ENCODE assay signal across 10 mouse cellular contexts in genomic region chr2:5906092-5906491, GRCm38 (mm10). TPM values are rescaled to one million over a fixed set of nuclear protein-coding genes. Genes with fewer than 3 reads are reported as not detected.
A peak's percentile ranks its signal among the peaks of the same experiment; 100 is the strongest.
DNase-seq lines count a peak whose midpoint lies in the region; ATAC-seq and TF ChIP-seq lines count a peak whose summit lies in the region.
"Had no signal": no experiment of that assay in that cellular context is flagged by ENCODE, and none has a peak within 500 bp of the region (broad histone marks: within the 10 kb centered on the region; RNA-seq: fewer than 3 reads in every experiment).

No protein-coding gene starts in this region.

- DNase-seq in kidney, adult 2 months = peak; percentile 37
- DNase-seq in kidney, adult 18-20 months = no peak
- DNase-seq in NIH3T3 (ENCODE audit: low read depth) = peak; percentile 26
- DNase-seq in brain, adult 2 months (ENCODE audit: low read depth, low spot score) = peak; percentile 85
- peak; percentile 45 to 82 for DNase-seq in layer of hippocampus, adult 18-20 months (ENCODE audit: low spot score in 2 of 2)
- DNase-seq in embryo, embryonic 10.5 days (ENCODE audit: low spot score) = no peak
- no peak for DNase-seq in embryo, embryonic 11 days

- no peaks in the 10 kb centered on the region for H3K4me1 ChIP-seq in kidney, adult 2 months (ENCODE audit: control insufficient read depth, insufficient read depth, low read length)

- H3K27me3 ChIP-seq in kidney, adult 2 months (replicated peaks; ENCODE audit: control insufficient read depth, insufficient read depth, low read length) = no peaks in the 10 kb centered on the region

- ATAC-seq in erythroblast, adult 5-6 weeks (replicated peaks; ENCODE audit: low FRiP score, poor library complexity, severe bottlenecking) = no peak

- H3K27ac ChIP-seq in kidney, adult 2 months (ENCODE audit: insufficient read depth, low read depth, low read length) = no peak overlapping the region

- 27% methylated on average over 5 of the region's 5 CpGs for WGBS in kidney, adult 2 months

- H3K4me3 ChIP-seq in kidney, adult 2 months (ENCODE audit: insufficient read depth, low read depth, low read length) = no peak overlapping the region
- H3K4me3 ChIP-seq: megakaryocyte, embryonic 14.5 days had no signal

- TF ChIP-seq POLR2A in kidney, adult 2 months (IDR thresholded peaks at IDR 0.05; ENCODE audit: low read depth, low read length) = no peak

- peaks cover 2% of the 10 kb centered on the region; the same call in 1 of the 2 replicates for H3K36me3 ChIP-seq in kidney, adult 2 months (ENCODE audit: control insufficient read depth, insufficient read depth, low read length)

- TF ChIP-seq CTCF in kidney, adult 2 months (conservative IDR thresholded peaks at IDR 0.05; ENCODE audit: insufficient read depth, insufficient read length, low read depth, low read length) = no peak

RNA-seq across cellular contexts. Expression of gene Sec61a2, which starts 10.9 kb away (rescaled TPM):
- polyA plus RNA-seq in kidney, adult 2 months (2012; rRNA removed) = 23.3 and 26.7 TPM in 2 replicates
- total RNA-seq in layer of hippocampus, adult 18-20 months (2021) = 10 to 100 TPM; 81.5 to 86.6 TPM
- 2.1 and 22.7 TPM in 2 replicates for total RNA-seq in erythroblast, adult 5-6 weeks (2015; ENCODE audit: low replicate concordance)
- 6.7 and 8.9 TPM in 2 replicates for total RNA-seq in erythroblast, adult 5-6 weeks (2017; ENCODE audit: low replicate concordance)

RNA-seq across cellular contexts. Expression of gene Dhtkd1, which starts 36.5 kb away (rescaled TPM):
- 25.2 and 27.0 TPM in 2 replicates for polyA plus RNA-seq in kidney, adult 2 months (2012; rRNA removed)
- total RNA-seq in layer of hippocampus, adult 18-20 months (2021) = 1 to 10 TPM; 7.8 to 9.3 TPM
- 8.8 TPM in 1 of 2 replicates, not detected in the other for total RNA-seq in erythroblast, adult 5-6 weeks (2015; ENCODE audit: low replicate concordance)
- total RNA-seq in erythroblast, adult 5-6 weeks (2017; ENCODE audit: low replicate concordance) = 0.28 and 4.4 TPM in 2 replicates

RNA-seq across cellular contexts. Expression of gene Gm13199, which starts 43.4 kb away (rescaled TPM):
- polyA plus RNA-seq in kidney, adult 2 months (2012; rRNA removed) = 2.1 TPM in 2 replicates
- total RNA-seq in layer of hippocampus, adult 18-20 months (2021) = under 1 TPM; 0.66 to 0.89 TPM
- not detected in 2 replicates for total RNA-seq in erythroblast, adult 5-6 weeks (2015; ENCODE audit: low replicate concordance)
- not detected in 2 replicates for total RNA-seq in erythroblast, adult 5-6 weeks (2017; ENCODE audit: low replicate concordance)
- total RNA-seq: gastrocnemius, adult 18-20 months had no signal

RNA-seq across cellular contexts. Expression of gene Upf2, which starts 45.2 kb away (rescaled TPM):
- 2.8 and 4.3 TPM in 2 replicates for polyA plus RNA-seq in kidney, adult 2 months (2012; rRNA removed)
- 10 to 100 TPM; 47.9 to 48.3 TPM for total RNA-seq in layer of hippocampus, adult 18-20 months (2021)
- total RNA-seq in erythroblast, adult 5-6 weeks (2015; ENCODE audit: low replicate concordance) = 19.0 and 20.4 TPM in 2 replicates
- 25.4 and 25.6 TPM in 2 replicates for total RNA-seq in erythroblast, adult 5-6 weeks (2017; ENCODE audit: low replicate concordance)

Comparison
In these comparisons a context has a peak if more than half of its experiments do, and no peak if none do; other contexts are left out.
1. DNase-seq: peak in kidney, adult 2 months (single experiment), NIH3T3 (single experiment), brain, adult 2 months (single experiment) and layer of hippocampus, adult 18-20 months (2 of 2); none in kidney, adult 18-20 months (single experiment), embryo, embryonic 10.5 days (single experiment) and embryo, embryonic 11 days (single experiment).